Mouse (Mus musculus): Measurements from ENCODE around the gene Phf14. TPM values are rescaled to one million over a fixed set of nuclear protein-coding genes. Genes with fewer than 3 reads are reported as not detected.
"Not testable (repeated sequence)": the region's sequence is repeated elsewhere in the genome, so short reads cannot be mapped to it uniquely, and the experiment has no call there.

Phf14 gene
- polyA plus RNA-seq, 1 experiment, result 3.9 TPM

DNA sequence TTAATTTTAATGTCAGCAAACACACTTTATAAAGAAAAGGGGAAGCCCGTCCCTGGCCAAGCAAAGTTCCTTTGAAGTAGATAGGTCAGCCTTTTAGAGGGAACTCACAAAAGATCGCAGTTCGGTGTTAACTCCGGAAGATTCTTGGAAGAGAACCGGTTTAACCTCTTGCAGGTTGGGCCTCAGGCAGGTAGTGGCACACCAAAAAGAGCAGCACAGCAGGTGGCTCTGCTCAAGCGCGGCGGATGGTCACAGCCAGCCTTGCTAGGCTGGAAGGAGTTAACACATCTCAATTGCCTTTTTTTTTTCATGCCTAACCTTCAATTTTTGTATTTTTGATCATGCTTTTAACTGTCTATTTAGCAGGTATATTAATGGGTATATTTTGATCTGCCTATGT lies 200.2 kb downstream of the Phf14 start:
- TF ChIP-seq CTCF (IDR thresholded peaks at IDR 0.05; ENCODE audit: extremely low read depth, insufficient read length, insufficient replicate concordance, low read depth, low read length) (no peak), POLR2A (IDR thresholded peaks at IDR 0.05; ENCODE audit: low read depth, low read length) (no peak)
- Histone ChIP-seq H3K27me3 (ENCODE audit: control insufficient read depth, insufficient read depth, low read length) (no peaks in the 10 kb centered on the region), H3K36me3 (ENCODE audit: control insufficient read depth, insufficient read depth, low read length) (no peaks in the 10 kb centered on the region), H3K27ac (ENCODE audit: insufficient read depth, low read depth, low read length) (no peak overlapping the region), H3K4me3 (ENCODE audit: low read depth, low read length) (no peak overlapping the region), H3K4me1 (ENCODE audit: control insufficient read depth, insufficient read depth, insufficient read length, low read length) (no peaks in the 10 kb centered on the region)
- WGBS, result 19% methylated on average over 8 of the region's 8 CpGs

DNA sequence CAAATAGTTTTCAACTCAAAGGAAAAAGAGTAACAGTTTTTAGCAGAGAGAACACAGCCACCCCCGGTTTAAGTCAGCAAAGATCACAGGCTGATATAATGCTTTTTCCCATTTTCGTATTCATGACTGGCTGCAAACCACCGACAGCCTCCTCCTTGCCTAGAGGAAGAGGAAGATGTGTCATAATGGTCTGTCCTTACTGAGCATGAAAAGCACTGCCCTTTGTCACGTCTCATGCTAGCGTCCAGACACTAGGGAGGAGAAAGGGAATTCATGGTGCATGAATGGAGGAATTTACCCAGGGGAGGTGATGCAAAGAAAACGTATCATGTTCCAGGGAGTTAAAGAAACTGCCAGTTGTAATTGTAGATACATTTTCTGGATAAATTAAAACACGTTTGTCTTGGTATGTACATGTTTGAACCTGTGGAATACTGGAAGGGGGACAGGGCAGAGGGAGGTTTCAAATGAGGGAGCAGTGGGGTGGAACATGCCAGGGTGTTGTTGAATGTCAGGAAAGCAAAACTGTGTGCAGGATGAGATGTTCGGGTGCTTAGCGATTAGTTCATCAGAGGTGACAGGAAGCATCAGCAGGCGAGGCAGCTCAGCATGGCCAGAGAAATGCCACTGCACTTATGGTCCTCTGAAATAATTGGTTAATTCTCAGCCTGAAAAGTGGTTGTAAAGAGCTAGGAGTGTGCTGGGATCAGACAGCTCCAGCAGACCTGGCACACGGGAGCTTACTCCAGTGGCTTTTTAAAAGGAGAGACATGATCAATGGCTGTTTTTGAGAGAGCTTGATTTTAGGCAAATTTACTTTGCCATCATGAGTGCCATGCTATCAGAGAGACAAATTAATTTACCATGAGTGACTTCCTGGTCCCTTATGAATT lies 209.6 kb downstream of the Phf14 start:
- TF ChIP-seq CTCF (IDR thresholded peaks at IDR 0.05; ENCODE audit: extremely low read depth, insufficient read length, insufficient replicate concordance, low read depth, low read length) (no peak), POLR2A (IDR thresholded peaks at IDR 0.05; ENCODE audit: low read depth, low read length) (no peak)
- no peaks in the 10 kb centered on the region for H3K27me3 ChIP-seq (ENCODE audit: control insufficient read depth, insufficient read depth, low read length)
- H3K27ac ChIP-seq (ENCODE audit: insufficient read depth, low read depth, low read length), result no peak overlapping the region
- no peak overlapping the region for H3K4me3 ChIP-seq (ENCODE audit: low read depth, low read length)
- WGBS, result 55% methylated on average over 11 of the region's 11 CpGs
- no peaks in the 10 kb centered on the region for H3K4me1 ChIP-seq (ENCODE audit: control insufficient read depth, insufficient read depth, insufficient read length, low read length)
- no peaks in the 10 kb centered on the region for H3K36me3 ChIP-seq (ENCODE audit: control insufficient read depth, insufficient read depth, low read length)

DNA sequence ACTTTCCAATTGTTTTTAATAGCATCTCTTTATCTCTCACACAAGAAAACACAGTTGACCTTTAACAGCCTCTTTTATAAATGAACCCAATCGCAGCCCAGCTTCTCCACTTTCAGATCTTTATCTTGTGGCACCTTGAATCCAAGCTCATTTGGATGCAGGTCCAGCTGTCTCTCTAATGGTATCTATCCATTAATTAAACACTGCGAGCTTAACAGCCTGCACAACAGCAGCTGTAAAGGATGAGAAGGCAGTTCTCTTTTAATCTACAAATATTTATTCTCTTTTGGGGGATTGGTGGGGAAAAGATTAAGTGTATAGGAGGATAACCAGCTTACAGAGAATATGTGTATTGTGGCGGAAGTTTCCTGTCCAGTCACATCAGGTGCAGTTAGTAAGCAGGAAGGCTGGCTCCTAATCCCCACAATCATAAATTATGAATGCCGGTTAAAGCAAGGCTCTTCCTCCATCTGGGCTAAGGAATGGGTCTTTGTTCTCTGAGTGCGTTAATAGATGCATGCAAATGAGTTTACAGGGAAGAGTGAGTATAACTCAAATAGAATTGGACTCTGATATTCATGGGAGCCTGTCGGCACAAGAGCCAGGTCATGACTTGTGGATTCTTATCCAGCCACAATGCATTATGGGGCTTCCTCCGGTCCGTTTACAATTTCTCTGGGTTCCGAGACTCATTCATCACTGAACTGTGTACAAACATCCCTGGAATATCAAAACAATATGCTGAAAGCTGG lies 210.4 kb downstream of the Phf14 start:
- Histone ChIP-seq H3K36me3 (ENCODE audit: control insufficient read depth, insufficient read depth, low read length) (no peaks in the 10 kb centered on the region), H3K27me3 (ENCODE audit: control insufficient read depth, insufficient read depth, low read length) (no peaks in the 10 kb centered on the region), H3K27ac (ENCODE audit: insufficient read depth, low read depth, low read length) (no peak overlapping the region), H3K4me3 (ENCODE audit: low read depth, low read length) (no peak overlapping the region), H3K4me1 (ENCODE audit: control insufficient read depth, insufficient read depth, insufficient read length, low read length) (no peaks in the 10 kb centered on the region)
- WGBS, result 34% methylated on average over 9 of the region's 9 CpGs
- TF ChIP-seq CTCF (IDR thresholded peaks at IDR 0.05; ENCODE audit: extremely low read depth, insufficient read length, insufficient replicate concordance, low read depth, low read length) (no peak), POLR2A (IDR thresholded peaks at IDR 0.05; ENCODE audit: low read depth, low read length) (no peak)

DNA sequence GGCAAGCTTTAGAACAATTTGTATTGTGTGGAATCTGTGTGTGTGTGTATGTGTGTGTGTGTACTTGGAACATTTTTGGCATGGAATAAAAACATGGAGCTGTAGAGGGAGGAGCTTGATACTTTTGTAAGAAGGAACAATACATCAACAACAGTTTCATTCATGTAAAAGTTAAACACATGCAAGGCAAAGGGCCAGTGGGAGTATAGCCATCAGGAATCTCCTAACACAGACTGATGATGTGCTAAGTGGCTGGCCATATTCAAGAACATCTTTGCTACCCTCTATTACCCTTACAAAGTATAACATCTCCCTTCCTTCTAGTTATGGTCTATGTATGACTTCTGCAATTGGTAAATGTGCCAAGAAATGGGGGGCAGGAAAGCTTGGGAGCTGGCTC lies 215.2 kb downstream of the Phf14 start:
- H3K27me3 ChIP-seq (ENCODE audit: control insufficient read depth, insufficient read depth, low read length), result no peaks in the 10 kb centered on the region
- TF ChIP-seq POLR2A (IDR thresholded peaks at IDR 0.05; ENCODE audit: low read depth, low read length) (no peak), CTCF (IDR thresholded peaks at IDR 0.05; ENCODE audit: extremely low read depth, insufficient read length, insufficient replicate concordance, low read depth, low read length) (no peak)
- no peak overlapping the region for H3K27ac ChIP-seq (ENCODE audit: insufficient read depth, low read depth, low read length)

DNA sequence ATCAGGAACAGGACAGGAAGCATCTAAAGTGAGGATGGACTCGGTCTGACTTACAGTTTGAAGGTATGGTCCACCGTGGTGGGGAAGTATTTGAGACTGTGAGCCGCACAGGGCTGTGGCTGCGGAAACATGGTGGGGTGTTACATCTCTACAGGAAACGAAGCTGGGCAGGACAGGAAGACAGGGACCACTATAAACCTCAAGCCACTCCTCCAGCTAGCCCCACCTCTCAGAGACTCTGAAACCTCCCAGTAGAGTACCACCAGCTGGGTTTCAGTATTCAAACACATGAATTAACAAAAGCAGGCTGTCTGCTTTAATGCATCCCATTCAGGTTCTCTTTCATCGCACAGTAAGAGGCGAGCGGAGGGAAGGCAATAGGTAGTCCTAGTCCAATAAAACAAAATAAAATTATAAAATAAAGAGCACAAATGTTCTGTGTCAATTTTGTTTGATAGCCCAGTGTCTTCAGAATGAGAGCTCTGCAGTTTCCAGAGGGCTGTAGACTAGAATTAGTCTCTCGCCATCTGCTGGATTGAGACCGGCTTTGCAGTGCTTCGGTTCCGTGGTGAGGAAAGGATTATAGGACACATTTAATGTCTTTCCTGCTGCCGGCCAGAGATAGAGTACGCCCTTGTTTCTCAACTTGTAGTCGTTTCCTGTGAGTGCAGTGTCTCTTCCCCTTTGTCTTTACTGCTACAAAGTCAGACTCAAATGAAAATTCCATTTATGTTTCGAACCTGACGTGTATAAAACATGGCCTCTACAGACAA lies 217.6 kb downstream of the Phf14 start:
- H3K4me3 ChIP-seq (ENCODE audit: low read depth, low read length), result no peak overlapping the region
- WGBS, result 32% methylated on average over 17 of the region's 17 CpGs
- H3K27me3 ChIP-seq (ENCODE audit: control insufficient read depth, insufficient read depth, low read length), result no peaks in the 10 kb centered on the region
- H3K4me1 ChIP-seq (ENCODE audit: control insufficient read depth, insufficient read depth, insufficient read length, low read length), result no peaks in the 10 kb centered on the region
- TF ChIP-seq POLR2A (IDR thresholded peaks at IDR 0.05; ENCODE audit: low read depth, low read length) (no peak), CTCF (IDR thresholded peaks at IDR 0.05; ENCODE audit: extremely low read depth, insufficient read length, insufficient replicate concordance, low read depth, low read length) (peak; percentile 54; the same call in 1 of the 2 replicates)
- H3K27ac ChIP-seq (ENCODE audit: insufficient read depth, low read depth, low read length), result 0 out of 2 replicates have a peak overlapping the region, but pooled peaks have one; percentile 8
- no peaks in the 10 kb centered on the region for H3K36me3 ChIP-seq (ENCODE audit: control insufficient read depth, insufficient read depth, low read length)

More for the DNA sequence above, 215.2 kb downstream of the Phf14 start:
- Histone ChIP-seq H3K4me1 (ENCODE audit: control insufficient read depth, insufficient read depth, insufficient read length, low read length) (no peaks in the 10 kb centered on the region), H3K36me3 (ENCODE audit: control insufficient read depth, insufficient read depth, low read length) (no peaks in the 10 kb centered on the region), H3K4me3 (ENCODE audit: low read depth, low read length) (no peak overlapping the region)

DNA sequence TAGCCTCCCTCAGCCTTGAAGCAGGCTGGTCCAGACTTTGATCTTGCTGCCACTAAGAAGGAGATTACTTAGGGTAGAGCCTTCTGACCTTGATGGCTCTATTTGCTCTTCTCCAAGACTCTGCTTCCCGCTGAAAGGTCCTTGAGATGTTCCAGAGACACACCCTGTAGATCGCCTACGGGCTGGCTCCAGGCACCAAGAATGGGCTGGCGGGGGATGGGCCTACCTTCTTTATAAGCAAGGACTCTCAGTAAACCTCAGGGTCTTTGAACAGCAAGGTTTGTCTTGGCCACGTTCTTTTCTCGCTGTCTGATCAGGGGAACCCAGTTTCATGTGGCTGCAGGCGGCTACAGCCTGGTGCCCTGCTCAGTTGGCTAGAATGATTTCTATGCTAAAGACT lies 219.0 kb downstream of the Phf14 start:
- H3K27ac ChIP-seq (ENCODE audit: insufficient read depth, low read depth, low read length); H3K4me1 ChIP-seq (ENCODE audit: control insufficient read depth, insufficient read depth, insufficient read length, low read length); H3K27me3 ChIP-seq (ENCODE audit: control insufficient read depth, insufficient read depth, low read length); H3K36me3 ChIP-seq (ENCODE audit: control insufficient read depth, insufficient read depth, low read length); H3K4me3 ChIP-seq (ENCODE audit: low read depth, low read length): not testable (repeated sequence)
- 40% methylated on average over 7 of the region's 7 CpGs for WGBS

DNA sequence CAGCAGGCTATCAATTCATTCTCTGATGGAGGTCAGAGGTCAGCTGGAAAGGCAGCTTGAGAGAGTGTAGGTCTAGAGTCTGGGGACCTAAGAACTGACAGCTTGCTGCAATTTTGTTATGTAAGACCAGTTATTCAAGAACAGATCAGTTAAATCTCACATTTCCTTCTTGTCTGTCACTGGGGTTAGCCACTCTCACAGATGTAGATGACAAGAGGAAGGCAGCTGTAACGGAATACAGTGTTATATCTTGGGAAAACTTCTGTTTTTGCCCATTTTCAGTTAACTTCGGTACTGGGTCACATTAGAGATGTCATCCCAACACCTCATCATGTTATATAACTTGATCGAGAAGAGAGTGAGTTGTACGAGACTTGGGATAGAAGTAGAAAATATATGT lies 219.7 kb downstream of the Phf14 start:
- Histone ChIP-seq H3K4me1 (ENCODE audit: control insufficient read depth, insufficient read depth, insufficient read length, low read length) (no peaks in the 10 kb centered on the region), H3K27me3 (ENCODE audit: control insufficient read depth, insufficient read depth, low read length) (no peaks in the 10 kb centered on the region), H3K27ac (ENCODE audit: insufficient read depth, low read depth, low read length) (no peak overlapping the region), H3K36me3 (ENCODE audit: control insufficient read depth, insufficient read depth, low read length) (no peaks in the 10 kb centered on the region), H3K4me3 (ENCODE audit: low read depth, low read length) (no peak overlapping the region)
- TF ChIP-seq CTCF (IDR thresholded peaks at IDR 0.05; ENCODE audit: extremely low read depth, insufficient read length, insufficient replicate concordance, low read depth, low read length), result no peak
- TF ChIP-seq POLR2A (IDR thresholded peaks at IDR 0.05; ENCODE audit: low read depth, low read length), result no peak
- 83% methylated on average over 4 of the region's 4 CpGs for WGBS

Other genes with a start within 250 kb of the Phf14 start
- 275 and 395 TPM in 2 replicates for gene Ndufa4, start 312 bp upstream of the Phf14 start, polyA plus RNA-seq (2012; rRNA removed)

Measured in small intestine, adult 2 months (tissue).